Mouse (Mus musculus) urinary bladder, adult 18-20 months (tissue): ENCODE measurements at regions not wholly inside any gene's neighbourhood (a gene's known extent, or its start where the extent isn't known, plus 50 kb on each side); places are given as distances from the start of the nearest gene placed in this dataset.
"Not testable (repeated sequence)": the region's sequence is repeated elsewhere in the genome, so short reads cannot be mapped to it uniquely, and the experiment has no call there.

Source experiments
- DNase-seq, 2 experiments: peaks; one replicate each; pipeline ENCODE4 v3.0.0; 2022; ENCODE audit warnings: low spot score in 2 of 2, mixed read lengths in 2 of 2

- no peak for DNase-seq
These were observed 77.6 kb downstream of the Elovl4 start for GRCm38 (mm10) chr9:83728428-83728827.

GRCm38 (mm10) chr9:83727462-83728189 is 78.5 kb downstream of the Elovl4 start:
- DNase-seq, result peak in 1 of 2 experiments; percentile 47

- no peak for DNase-seq
These were observed 79.1 kb downstream of the Elovl4 start for GRCm38 (mm10) chr9:83726979-83727378.

- no peak for DNase-seq
These were observed 80.0 kb downstream of the Elovl4 start for GRCm38 (mm10) chr9:83726105-83726504.

GRCm38 (mm10) chr9:83725545-83725944 is 80.5 kb downstream of the Elovl4 start:
- no peak for DNase-seq

- peak in 1 of 2 experiments; percentile 30 for DNase-seq
These were observed 85.1 kb downstream of the Elovl4 start for GRCm38 (mm10) chr9:83720982-83721381.

- no peak for DNase-seq
These were observed 86.3 kb downstream of the Elovl4 start for GRCm38 (mm10) chr9:83719811-83720210.

- not testable (repeated sequence) for DNase-seq
These were observed 88.0 kb downstream of the Elovl4 start for GRCm38 (mm10) chr9:83718084-83718483.

GRCm38 (mm10) chr9:83716101-83716763 is 89.8 kb downstream of the Elovl4 start:
- DNase-seq, result no peak

GRCm38 (mm10) chr9:83707361-83707760 is 98.7 kb downstream of the Elovl4 start:
- no peak for DNase-seq

- no peak for DNase-seq
These were observed 100.0 kb downstream of the Elovl4 start for GRCm38 (mm10) chr9:83706071-83706470.

GRCm38 (mm10) chr9:83704186-83704585 is 101.9 kb downstream of the Elovl4 start:
- no peak for DNase-seq

GRCm38 (mm10) chr9:83700916-83701315 is 105.2 kb downstream of the Elovl4 start:
- no peak for DNase-seq

GRCm38 (mm10) chr9:83700056-83700455 is 106.0 kb downstream of the Elovl4 start:
- no peak for DNase-seq

GRCm38 (mm10) chr9:83691332-83692198 is 114.5 kb downstream of the Elovl4 start:
- peak; percentile 11 to 49 for DNase-seq
